Mouse (Mus musculus) testis, adult 2 months (tissue): ENCODE data around the gene Nup133. TPM values are rescaled to one million over a fixed set of nuclear protein-coding genes. Genes with fewer than 3 reads are reported as not detected.

Source experiments
- H3K27ac ChIP-seq: fragments of 200-500 bp; 2 replicates; pipeline ENCODE4 v1.5.1; 2012; ENCODE audit warnings: low read depth, low read length; ENCODE audit not compliant: control insufficient read depth, insufficient read depth
- H3K27me3 ChIP-seq: fragments of 200-500 bp; 2 replicates; pipeline ENCODE4 v1.6.1; 2012; ENCODE audit warnings: mild to moderate bottlenecking, low read length, moderate library complexity; ENCODE audit not compliant: control insufficient read depth, insufficient read depth
- H3K36me3 ChIP-seq: fragments of 200-500 bp; 2 replicates; pipeline ENCODE4 v1.6.1; 2012; ENCODE audit warnings: mild to moderate bottlenecking, low read length; ENCODE audit not compliant: control insufficient read depth, insufficient read depth
- H3K4me1 ChIP-seq: fragments of 200-500 bp; 2 replicates; pipeline ENCODE4 v1.6.1; 2012; ENCODE audit warnings: low read length; ENCODE audit not compliant: control insufficient read depth, insufficient read depth
- H3K4me3 ChIP-seq: fragments of 200-500 bp; 2 replicates; pipeline ENCODE4 v1.5.1; 2012; ENCODE audit warnings: low read depth, mild to moderate bottlenecking, low read length, moderate library complexity, mixed read lengths; ENCODE audit not compliant: control insufficient read depth
- CTCF ChIP-seq: fragments of 200-500 bp; IDR thresholded peaks from 2 replicates; pipeline ENCODE4 v1.5.1; 2012; ENCODE audit warnings: low read depth, mild to moderate bottlenecking, inconsistent platforms, low read length, moderate library complexity; ENCODE audit not compliant: control insufficient read depth, insufficient read depth, insufficient replicate concordance
- POLR2A ChIP-seq: fragments of 200-500 bp; IDR thresholded peaks from 2 replicates; pipeline ENCODE4 v1.6.1; 2012; ENCODE audit warnings: low read depth, mild to moderate bottlenecking, inconsistent platforms, low read length, moderate library complexity; ENCODE audit not compliant: control insufficient read depth
- polyA plus RNA-seq: library from polyadenylated mRNA; depleted of rRNA; stranded (reverse); fragments of >200 nt; gene quantifications from 2 replicates; pipeline ENCODE4 v1.2.3, GENCODE M21; 2012

Gene Nup133
- polyA plus RNA-seq, 1 experiment, result 24.6 TPM

DNA sequence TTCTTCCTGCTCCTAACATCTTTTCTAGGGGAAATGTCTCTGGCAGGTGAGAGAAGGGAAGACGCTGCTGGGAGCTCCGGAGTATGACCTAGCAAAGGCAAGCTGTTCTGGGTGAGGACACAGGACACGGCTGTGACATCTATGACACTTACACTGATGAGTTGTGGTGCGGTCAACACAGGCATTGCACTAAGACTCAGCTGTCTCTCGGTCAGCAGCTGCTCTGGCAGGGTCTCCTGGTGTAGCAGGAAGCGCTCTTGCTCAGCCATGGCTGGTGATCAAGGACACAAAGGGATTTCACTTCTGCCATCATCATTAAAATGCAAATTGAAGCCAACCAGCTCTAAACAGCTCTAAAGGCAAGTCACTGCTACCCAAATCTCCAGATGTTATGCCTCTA lies 41.5 kb downstream of the Nup133 start:
- no peaks in the 10 kb centered on the region for H3K27me3 ChIP-seq
- peaks cover 2% of the 10 kb centered on the region for H3K36me3 ChIP-seq
- no peak overlapping the region for H3K4me3 ChIP-seq
- H3K27ac ChIP-seq, result no peak overlapping the region
- H3K4me1 ChIP-seq, result no peaks in the 10 kb centered on the region
- no peak for TF ChIP-seq CTCF
- TF ChIP-seq POLR2A, result no peak

DNA sequence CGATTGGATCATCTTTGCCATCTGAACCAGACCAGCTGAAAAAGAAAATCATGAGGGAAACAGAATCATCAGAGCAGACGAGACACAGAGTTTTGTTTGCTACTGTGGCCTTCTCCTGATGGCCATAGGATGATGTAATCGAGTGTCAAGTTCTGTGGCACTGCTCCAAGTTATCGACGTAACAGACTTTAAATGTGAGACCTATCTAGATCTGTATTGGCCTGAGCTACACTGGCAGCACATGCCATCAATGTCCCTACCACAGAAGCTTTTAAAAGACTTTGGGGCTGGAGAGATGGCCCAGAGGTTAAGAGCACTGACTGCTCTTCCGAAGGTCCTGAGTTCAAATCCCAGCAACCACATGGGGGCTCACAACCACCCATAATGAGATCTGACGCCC lies 46.4 kb downstream of the Nup133 start:
- no peak for TF ChIP-seq CTCF
- no peak for TF ChIP-seq POLR2A
- Histone ChIP-seq H3K36me3 (peaks cover 1% of the 10 kb centered on the region), H3K27ac (no peak overlapping the region), H3K4me3 (no peak overlapping the region), H3K27me3 (no peaks in the 10 kb centered on the region), H3K4me1 (no peaks in the 10 kb centered on the region)

DNA sequence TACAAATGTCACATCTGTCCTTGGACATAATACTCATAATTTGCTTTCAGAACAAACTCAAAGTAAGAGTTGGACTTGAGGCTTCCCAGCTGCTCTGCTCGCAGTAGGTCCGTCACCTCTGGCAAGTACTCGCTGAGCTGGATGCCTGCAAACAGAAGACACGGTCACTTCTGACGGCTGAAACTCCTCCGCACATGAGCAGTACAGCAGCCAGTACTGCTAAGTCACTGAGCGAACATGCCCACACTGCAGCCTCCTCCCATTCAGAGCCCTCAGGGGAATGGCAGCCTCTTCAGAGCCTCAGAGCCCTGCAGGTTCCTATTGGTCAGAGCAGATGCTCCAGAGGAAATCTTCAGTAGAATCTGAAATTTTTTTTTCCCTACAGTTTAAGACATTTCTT lies 49.7 kb downstream of the Nup133 start:
- Histone ChIP-seq H3K4me1 (no peaks in the 10 kb centered on the region), H3K36me3 (peaks cover 1% of the 10 kb centered on the region; the same call in 1 of the 2 replicates), H3K27me3 (no peaks in the 10 kb centered on the region), H3K4me3 (no peak overlapping the region), H3K27ac (no peak overlapping the region)
- TF ChIP-seq CTCF, result no peak
- TF ChIP-seq POLR2A, result no peak

DNA sequence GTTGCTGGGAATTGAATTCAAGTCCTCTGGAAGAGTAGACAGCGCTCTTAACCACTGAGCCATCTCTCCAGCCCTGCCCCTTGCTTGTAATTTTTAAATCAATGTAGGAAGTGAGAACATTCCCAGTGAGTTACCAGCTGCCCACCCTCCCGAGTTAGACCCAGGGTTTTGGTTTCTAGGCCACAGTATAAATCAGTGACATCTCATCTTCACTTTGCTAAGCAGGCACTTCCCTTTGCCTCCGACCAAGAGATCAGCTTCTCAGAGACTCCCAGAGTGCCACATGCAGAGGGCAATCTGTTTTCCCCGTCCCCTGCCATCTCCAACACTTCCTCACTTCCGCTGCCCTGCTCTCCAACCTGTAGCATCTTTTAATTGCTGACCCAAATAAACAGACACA lies 50.5 kb downstream of the Nup133 start:
- TF ChIP-seq CTCF (no peak), POLR2A (no peak)
- peaks cover 1% of the 10 kb centered on the region; the same call in 1 of the 2 replicates for H3K36me3 ChIP-seq
- no peaks in the 10 kb centered on the region for H3K4me1 ChIP-seq

DNA sequence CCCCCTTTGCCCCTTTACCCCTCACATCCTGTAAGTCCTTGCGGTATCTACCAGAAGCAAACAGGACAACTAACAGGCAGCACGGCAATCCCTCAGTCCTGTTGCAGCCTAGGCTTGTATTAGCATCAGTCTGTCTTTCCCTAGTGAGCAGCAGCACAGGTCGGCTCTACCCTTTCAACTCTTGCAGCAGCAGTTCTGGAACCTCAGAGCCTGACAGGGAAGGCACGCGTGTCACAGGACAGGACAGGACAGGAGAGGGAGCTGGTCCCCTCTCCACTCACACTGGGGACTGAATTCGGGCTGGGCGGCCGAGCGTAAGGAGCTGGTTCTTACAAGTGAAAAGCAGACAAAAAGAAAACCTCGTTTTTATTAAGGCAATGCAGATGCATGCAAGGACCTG lies 52.3 kb downstream of the Nup133 start:
- Histone ChIP-seq H3K4me1 (peaks cover 5% of the 10 kb centered on the region; the same call in 1 of the 2 replicates), H3K4me3 (no peak overlapping the region), H3K27ac (no peak overlapping the region), H3K36me3 (no peaks in the 10 kb centered on the region), H3K27me3 (no peaks in the 10 kb centered on the region)
- no peak for TF ChIP-seq POLR2A
- no peak for TF ChIP-seq CTCF

More for the DNA sequence above, 50.5 kb downstream of the Nup133 start:
- no peak overlapping the region for H3K4me3 ChIP-seq
- H3K27me3 ChIP-seq, result no peaks in the 10 kb centered on the region
- H3K27ac ChIP-seq, result no peak overlapping the region

DNA sequence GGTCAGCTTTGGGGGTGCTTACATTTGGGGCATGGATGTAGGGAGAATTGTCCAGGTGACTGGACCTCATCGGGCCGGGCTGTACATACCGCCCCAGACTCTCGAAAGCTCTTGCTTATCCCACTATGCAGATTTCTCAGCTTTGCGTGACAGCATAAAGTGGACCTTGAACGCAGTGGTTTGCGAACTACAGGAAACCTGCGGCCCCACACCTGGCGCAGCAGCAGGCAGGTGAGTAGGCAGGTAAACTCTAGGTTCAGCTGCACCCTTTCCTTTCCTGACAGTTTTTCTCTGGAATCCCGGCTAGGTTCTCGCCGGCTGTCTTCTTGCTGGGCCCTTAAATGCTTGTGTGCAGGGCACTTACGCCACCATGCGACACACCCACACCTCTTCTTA lies 52.7 kb downstream of the Nup133 start:
- H3K27ac ChIP-seq, result no peak overlapping the region
- peaks cover 6% of the 10 kb centered on the region; the same call in 1 of the 2 replicates for H3K4me1 ChIP-seq
- no peaks in the 10 kb centered on the region for H3K36me3 ChIP-seq
- TF ChIP-seq CTCF (no peak), POLR2A (no peak)
- no peak overlapping the region for H3K4me3 ChIP-seq
- no peaks in the 10 kb centered on the region for H3K27me3 ChIP-seq

DNA sequence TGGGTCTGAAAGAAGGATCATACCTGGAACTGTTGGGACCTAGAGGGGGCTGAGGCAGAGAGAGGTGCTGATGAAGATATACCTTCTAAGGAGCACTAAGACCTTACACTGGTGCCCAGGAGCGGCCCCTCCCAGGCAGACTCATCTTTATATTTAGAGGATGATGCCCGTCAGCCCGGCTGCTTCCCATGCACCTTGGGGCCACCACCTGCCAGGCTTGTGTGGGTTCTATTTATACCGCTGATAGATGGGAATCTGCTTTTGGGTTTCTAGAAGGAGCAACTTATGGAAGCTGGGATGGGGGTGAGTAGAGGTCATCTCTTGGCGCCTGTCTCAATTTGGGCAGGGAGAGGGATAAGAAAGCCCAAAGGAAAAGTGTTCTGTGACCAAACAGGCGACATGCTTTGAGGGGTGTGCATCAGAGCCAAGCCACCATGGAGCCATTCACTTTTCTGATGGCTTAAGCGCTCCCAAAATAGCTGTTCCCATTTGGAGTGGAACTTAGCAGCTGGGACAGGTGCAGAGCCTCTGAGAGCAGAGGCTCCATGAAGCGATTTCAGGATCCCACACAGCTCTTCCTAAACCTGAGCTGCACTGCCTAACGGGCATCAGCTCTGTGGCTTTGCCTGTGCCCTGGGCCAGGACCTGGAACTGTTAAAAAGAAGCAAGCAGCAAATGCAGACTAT lies 53.2 kb downstream of the Nup133 start:
- H3K4me1 ChIP-seq, result peaks cover 6% of the 10 kb centered on the region; the same call in 1 of the 2 replicates
- no peak overlapping the region for H3K4me3 ChIP-seq
- H3K27me3 ChIP-seq, result no peaks in the 10 kb centered on the region
- TF ChIP-seq POLR2A, result no peak
- TF ChIP-seq CTCF, result no peak
- H3K36me3 ChIP-seq, result no peaks in the 10 kb centered on the region
- no peak overlapping the region for H3K27ac ChIP-seq
